Mouse (Mus musculus) intestine, embryonic 15.5 days (tissue): Measurements from ENCODE around the gene Hes3. TPM values are rescaled to one million over a fixed set of nuclear protein-coding genes. Genes with fewer than 3 reads are reported as not detected.
A peak's percentile ranks its signal among the peaks of the same experiment; 100 is the strongest.

Experiments used
- ATAC-seq: fragments of 200-750 bp; cut with Nextera tagmentation; 2 replicates; pipeline ENCODE4 v1.8.0; 2017; ENCODE audit warnings: moderate TSS enrichment, moderate library complexity
- H3K27ac ChIP-seq: fragments of 300-500 bp; sonication (generic); 2 replicates; pipeline ENCODE4 v1.5.1; 2015; ENCODE audit warnings: mild to moderate bottlenecking, inconsistent platforms
- H3K27me3 ChIP-seq: fragments of 300-500 bp; sonication (generic); replicated peaks from 2 replicates; pipeline ENCODE4 v1.6.1; 2015; ENCODE audit warnings: inconsistent platforms
- H3K36me3 ChIP-seq: fragments of 300-500 bp; sonication (generic); 2 replicates; pipeline ENCODE4 v1.6.1; 2015; ENCODE audit warnings: inconsistent platforms
- H3K4me1 ChIP-seq: fragments of 300-500 bp; sonication (generic); replicated peaks from 2 replicates; pipeline ENCODE4 v1.6.1; 2015; ENCODE audit warnings: inconsistent platforms
- H3K4me2 ChIP-seq: fragments of 300-500 bp; sonication (generic); replicated peaks from 2 replicates; pipeline ENCODE4 v1.6.1; 2015; ENCODE audit warnings: mild to moderate bottlenecking, inconsistent platforms
- H3K4me3 ChIP-seq: fragments of 300-500 bp; sonication (generic); replicated peaks from 2 replicates; pipeline ENCODE4 v1.5.1; 2015; ENCODE audit warnings: inconsistent platforms
- H3K9ac ChIP-seq: fragments of 300-500 bp; sonication (generic); 2 replicates; pipeline ENCODE4 v1.6.1; 2015; ENCODE audit warnings: inconsistent platforms
- H3K9me3 ChIP-seq: fragments of 300-500 bp; sonication (generic); 2 replicates; pipeline ENCODE4 v1.6.1; 2016; ENCODE audit warnings: inconsistent platforms
- WGBS: fragments of 180-500 bp; shearing (Covaris S2); methylation state at CpG from one replicate; pipeline ENCODE4 v1.1.7; 2015; 5-methylcytosine and 5-hydroxymethylcytosine counted together
- polyA plus RNA-seq: library from polyadenylated mRNA; unstranded; fragments of >200 nt; fragmentation: Nextera tagmentation; extraction: Ambion mirVana; gene quantifications from 2 replicates; pipeline ENCODE4 v1.2.1, GENCODE M21; 2015

The Hes3 gene
- polyA plus RNA-seq, 1 experiment from 2014 or later, result not detected

DNA sequence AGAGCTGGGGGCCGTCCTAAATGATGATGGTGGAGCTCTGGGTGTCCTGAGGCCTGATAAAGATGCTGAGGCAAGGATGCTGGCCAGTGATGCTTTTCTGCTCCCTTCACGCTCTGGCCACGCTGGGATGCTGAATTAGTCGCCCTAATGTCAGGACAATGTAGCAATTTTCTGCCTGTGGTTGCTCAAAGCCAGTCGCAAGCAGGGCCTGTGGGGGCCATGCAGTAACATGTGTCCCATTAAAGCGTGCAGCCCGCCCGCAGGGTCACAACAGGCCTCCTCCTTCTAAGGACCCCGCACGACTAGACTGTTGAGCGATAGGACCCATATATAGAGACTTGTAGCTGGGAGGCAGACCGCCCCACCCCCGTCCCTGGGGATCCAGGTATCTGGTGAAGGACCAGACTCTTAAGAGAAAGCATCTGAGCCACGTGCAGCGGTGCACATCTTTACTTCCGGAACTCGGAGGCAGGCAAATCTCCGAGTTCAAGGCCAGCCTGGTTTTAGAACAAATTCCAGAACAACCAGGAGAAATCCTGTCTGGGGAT, 3.0 kb downstream of the Hes3 start:
- Histone ChIP-seq H3K36me3 (no peaks in the 10 kb centered on the region), H3K4me2 (no peak overlapping the region), H3K4me3 (no peak overlapping the region), H3K9ac (no peak overlapping the region), H3K9me3 (no peaks in the 10 kb centered on the region), H3K4me1 (peaks cover 29% of the 10 kb centered on the region), H3K27ac (no peak overlapping the region), H3K27me3 (peaks cover 88% of the 10 kb centered on the region)
- 53% methylated on average over 18 of the region's 18 CpGs for WGBS
- ATAC-seq, result no peak

DNA sequence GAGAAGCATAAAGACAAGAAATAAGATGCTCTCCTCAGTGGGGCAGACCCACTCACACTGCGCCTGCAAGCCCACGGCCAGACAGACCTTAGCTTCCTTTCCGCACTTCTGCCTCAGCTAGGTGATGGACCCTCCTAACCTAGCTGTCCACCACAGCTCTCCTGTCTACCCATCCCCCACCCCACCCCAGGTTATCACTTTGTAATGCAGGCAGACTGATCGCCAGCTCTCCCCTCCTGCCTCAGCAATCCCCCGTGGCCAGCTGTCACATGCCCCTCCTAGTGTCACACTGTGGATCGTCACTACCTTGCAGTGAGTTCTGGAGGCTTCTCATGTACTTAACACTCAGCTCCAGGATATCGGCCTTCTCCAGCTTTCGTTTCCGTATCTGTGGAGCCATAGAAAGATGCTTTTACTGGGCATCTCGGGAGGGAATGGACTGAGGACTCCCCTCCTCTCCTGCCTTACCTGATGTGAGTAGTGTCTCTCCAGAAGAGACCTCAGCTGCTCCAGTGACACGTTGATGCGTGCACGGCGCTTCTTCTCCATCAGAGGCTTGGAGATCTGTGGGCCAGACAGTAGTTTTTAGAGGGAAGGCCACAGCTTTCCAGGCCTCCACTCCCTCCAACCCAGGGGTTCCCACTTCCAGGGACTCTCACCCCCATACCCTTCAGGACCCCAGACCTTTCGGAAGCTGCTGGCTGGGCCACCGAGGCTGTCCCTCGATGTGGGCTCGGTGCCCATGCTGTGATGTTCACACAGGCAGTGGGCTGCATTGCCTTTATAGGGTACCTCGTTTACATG, 3.9 kb downstream of the Hes3 start:
- H3K4me2 ChIP-seq, result no peak overlapping the region
- H3K27me3 ChIP-seq, result peaks cover 88% of the 10 kb centered on the region
- no peaks in the 10 kb centered on the region for H3K36me3 ChIP-seq
- no peak for ATAC-seq
- WGBS, result 24% methylated on average over 19 of the region's 19 CpGs
- no peak overlapping the region for H3K27ac ChIP-seq
- H3K4me3 ChIP-seq, result no peak overlapping the region
- H3K9me3 ChIP-seq, result no peaks in the 10 kb centered on the region
- peaks cover 34% of the 10 kb centered on the region for H3K4me1 ChIP-seq
- H3K9ac ChIP-seq, result no peak overlapping the region

DNA sequence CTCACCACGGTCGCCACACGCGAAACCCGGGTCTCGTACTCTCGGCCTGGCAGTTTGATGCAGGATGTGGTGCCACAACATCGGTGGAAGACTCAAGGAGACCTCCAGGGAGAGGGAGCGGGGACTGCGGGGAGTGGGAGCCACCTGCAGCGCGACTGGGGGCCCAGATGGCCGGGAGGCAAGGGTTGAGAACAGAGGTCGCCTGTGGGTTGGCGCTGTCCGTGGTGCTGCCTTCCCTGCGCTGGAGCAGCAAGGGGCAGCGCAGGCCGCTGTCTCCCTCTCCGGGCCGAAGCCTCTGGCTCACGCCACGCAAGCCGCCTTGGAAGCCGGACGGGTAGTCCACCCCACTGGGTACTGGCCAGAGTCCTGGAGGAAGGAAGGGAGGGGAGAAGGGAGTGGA, 4.6 kb downstream of the Hes3 start:
- WGBS, result 8% methylated on average over 26 of the region's 26 CpGs
- 0 out of 2 replicates have a peak, but pooled peaks have one; percentile 23 for ATAC-seq
- H3K4me2 ChIP-seq, result no peak overlapping the region
- no peak overlapping the region for H3K9ac ChIP-seq
- peaks cover 88% of the 10 kb centered on the region for H3K27me3 ChIP-seq
- no peaks in the 10 kb centered on the region for H3K9me3 ChIP-seq
- no peak overlapping the region for H3K4me3 ChIP-seq
- H3K4me1 ChIP-seq, result peaks cover 28% of the 10 kb centered on the region
- H3K27ac ChIP-seq, result no peak overlapping the region
- no peaks in the 10 kb centered on the region for H3K36me3 ChIP-seq

DNA sequence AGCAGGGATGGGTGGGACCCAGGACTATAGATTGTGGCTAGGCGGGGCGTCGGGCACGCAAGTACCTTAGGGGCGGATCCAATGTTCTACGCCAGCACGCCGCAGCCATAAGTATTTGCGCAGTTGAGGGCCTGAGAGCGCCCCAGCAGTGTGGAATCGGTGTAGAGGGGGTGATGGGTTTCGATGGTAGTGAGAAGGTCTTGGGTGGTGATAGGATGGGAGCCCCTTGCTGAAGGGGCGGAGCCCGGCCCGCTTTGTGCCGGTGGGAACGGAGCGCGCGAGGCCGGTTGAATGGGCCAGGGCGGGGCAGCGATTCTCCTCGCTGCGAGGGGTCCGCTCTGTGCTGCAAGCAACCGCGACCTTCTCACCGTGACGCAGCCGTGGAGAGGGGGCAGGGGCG, 5.3 kb downstream of the Hes3 start:
- Histone ChIP-seq H3K27ac (no peak overlapping the region), H3K9ac (no peak overlapping the region), H3K36me3 (no peaks in the 10 kb centered on the region), H3K9me3 (no peaks in the 10 kb centered on the region), H3K4me3 (peak overlapping the region; percentile 17), H3K27me3 (peaks cover 88% of the 10 kb centered on the region), H3K4me1 (peaks cover 28% of the 10 kb centered on the region), H3K4me2 (peak overlapping the region; percentile 44)
- 4% methylated on average over 32 of the region's 32 CpGs for WGBS
- ATAC-seq, result no peak

DNA sequence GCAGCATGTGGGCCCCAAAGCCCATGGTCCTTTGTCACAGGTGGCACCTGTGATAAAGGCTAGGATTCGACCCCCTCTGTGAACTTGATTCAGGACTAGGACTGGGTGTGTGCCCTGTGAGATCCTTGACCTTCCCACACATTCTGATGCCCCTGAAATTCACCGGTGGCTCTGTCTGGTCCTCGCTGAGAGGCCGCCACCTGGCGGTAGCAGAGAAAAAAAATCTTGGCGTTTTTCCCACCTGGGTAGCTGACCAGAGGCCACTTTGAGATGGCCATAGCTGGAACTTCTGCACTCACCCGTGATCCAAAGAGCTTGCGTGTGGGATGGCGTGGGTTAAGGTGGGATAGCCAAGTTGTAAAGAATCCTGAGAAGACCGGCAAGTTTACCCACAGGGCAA, 6.0 kb downstream of the Hes3 start:
- Histone ChIP-seq H3K4me2 (no peak overlapping the region), H3K4me3 (no peak overlapping the region), H3K9ac (no peak overlapping the region), H3K4me1 (peaks cover 25% of the 10 kb centered on the region), H3K27ac (no peak overlapping the region), H3K27me3 (peaks cover 88% of the 10 kb centered on the region), H3K36me3 (no peaks in the 10 kb centered on the region), H3K9me3 (no peaks in the 10 kb centered on the region)
- 3% methylated on average over 10 of the region's 10 CpGs for WGBS
- no peak for ATAC-seq

DNA sequence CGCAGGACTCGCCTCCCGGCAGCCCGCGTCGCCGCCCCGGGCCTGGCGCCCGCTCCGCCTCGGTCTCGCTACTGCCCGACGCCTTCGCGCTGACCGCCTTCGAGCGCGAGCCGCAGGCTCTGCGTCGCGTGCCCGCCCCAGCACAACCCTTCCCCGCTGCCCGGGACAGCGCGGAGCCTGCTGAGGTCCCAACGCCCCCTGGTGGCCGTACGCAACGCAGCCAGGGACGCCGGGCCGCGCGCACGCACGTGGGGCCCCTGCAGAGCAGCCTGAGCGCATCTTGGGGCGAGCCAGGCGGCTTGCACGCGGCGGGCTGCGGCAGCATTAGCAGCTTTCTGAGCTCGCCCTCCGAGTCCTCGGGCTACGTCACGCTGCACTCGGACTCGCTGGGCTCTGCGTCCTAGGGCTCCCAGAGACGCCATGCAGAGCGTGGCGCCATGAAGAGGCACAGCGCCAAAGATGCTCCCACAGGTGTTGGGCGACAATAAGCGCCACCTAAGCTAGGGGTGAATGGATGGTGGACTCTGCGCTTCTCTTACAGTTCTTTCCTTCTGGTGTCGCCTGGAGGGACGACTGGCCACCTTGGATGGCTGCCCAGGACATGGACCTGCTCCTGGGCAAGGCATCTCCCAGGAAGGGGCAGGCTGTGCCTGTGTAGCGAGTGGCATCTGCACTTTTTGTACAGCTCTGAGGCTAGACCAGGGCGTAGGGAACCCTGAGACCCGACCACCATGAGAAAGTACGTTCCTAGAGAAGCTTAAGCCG, 8.1 kb downstream of the Hes3 start:
- Histone ChIP-seq H3K27me3 (peaks cover 82% of the 10 kb centered on the region), H3K36me3 (no peaks in the 10 kb centered on the region), H3K9me3 (no peaks in the 10 kb centered on the region), H3K4me2 (peak overlapping the region; percentile 67), H3K9ac (no peak overlapping the region), H3K4me3 (peak overlapping the region; percentile 29), H3K27ac (no peak overlapping the region), H3K4me1 (peaks cover 20% of the 10 kb centered on the region)
- ATAC-seq, result peak; percentile 89
- WGBS, result 5% methylated on average over 70 of the region's 70 CpGs

DNA sequence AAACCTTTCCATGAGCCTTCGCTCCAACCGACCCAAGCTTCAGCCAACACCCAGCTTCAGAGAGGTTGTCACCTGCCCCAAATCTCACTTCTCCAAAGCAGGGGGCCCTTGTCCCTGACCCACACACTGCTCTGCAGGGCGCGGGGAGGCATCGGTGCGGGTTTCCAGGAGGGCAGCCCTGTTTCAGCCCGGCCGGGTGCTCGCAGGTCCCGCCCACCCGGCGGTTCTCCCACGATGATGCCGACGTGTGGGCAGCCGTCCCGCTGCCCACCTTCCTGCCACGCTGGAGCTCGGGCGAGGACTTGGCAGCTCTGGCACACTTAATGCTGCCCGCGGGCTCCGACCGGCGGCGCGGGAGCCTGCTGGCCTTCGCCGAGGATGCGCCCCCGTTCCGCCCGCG, 8.7 kb downstream of the Hes3 start:
- peaks cover 75% of the 10 kb centered on the region for H3K27me3 ChIP-seq
- H3K4me3 ChIP-seq, result peak overlapping the region; percentile 29
- H3K4me1 ChIP-seq, result peaks cover 20% of the 10 kb centered on the region
- no peak overlapping the region for H3K27ac ChIP-seq
- peak overlapping the region; percentile 67 for H3K4me2 ChIP-seq
- H3K36me3 ChIP-seq, result no peaks in the 10 kb centered on the region
- no peak overlapping the region for H3K9ac ChIP-seq
- ATAC-seq, result no peak
- no peaks in the 10 kb centered on the region for H3K9me3 ChIP-seq
- WGBS, result 18% methylated on average over 33 of the region's 34 CpGs

DNA sequence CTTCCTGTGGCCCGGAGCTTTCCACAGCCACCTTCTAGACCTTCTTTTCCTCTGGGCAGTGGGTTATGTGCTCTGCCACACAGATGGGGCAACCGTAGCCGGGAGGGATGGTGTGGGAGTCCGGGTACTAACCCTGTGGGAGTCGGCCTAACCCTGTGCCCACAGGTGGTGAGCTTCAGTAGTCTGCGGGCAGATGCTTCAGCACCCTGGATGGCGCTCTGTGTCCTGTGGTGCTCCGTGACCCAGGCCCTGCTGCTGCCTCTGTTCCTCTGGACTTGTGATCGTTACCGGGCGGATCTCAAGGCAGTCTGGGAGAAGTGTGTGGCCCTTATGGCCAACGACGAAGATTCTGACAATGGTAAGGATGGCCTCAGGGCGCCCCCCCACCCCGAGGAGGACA, 9.9 kb downstream of the Hes3 start:
- Histone ChIP-seq H3K9me3 (no peaks in the 10 kb centered on the region), H3K4me3 (no peak overlapping the region), H3K4me2 (no peak overlapping the region), H3K27ac (no peak overlapping the region), H3K36me3 (no peaks in the 10 kb centered on the region), H3K4me1 (peaks cover 17% of the 10 kb centered on the region), H3K9ac (no peak overlapping the region), H3K27me3 (peaks cover 64% of the 10 kb centered on the region)
- ATAC-seq, result no peak
- 56% methylated on average over 15 of the region's 15 CpGs for WGBS

DNA sequence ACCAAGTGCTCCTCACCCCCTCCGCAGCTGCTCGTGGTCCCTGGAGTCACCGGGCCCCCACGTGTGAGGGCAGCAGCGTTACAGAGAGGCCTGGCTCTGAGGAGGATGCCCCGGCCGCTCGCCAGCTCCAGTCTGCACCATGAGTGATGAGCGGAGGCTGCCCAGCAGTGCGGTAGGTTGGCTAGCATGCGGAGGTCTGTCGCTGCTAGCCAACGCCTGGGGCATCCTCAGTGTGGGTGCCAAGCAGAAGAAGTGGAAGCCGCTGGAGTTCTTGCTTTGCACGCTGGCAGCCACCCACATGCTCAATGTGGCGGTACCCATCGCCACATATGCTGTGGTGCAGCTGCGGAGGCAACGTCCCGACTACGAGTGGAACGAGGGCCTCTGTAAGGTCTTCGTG, 12.5 kb downstream of the Hes3 start:
- peaks cover 23% of the 10 kb centered on the region for H3K4me1 ChIP-seq
- no peak overlapping the region for H3K4me2 ChIP-seq
- H3K4me3 ChIP-seq, result no peak overlapping the region
- no peak overlapping the region for H3K9ac ChIP-seq
- no peaks in the 10 kb centered on the region for H3K9me3 ChIP-seq
- peaks cover 58% of the 10 kb centered on the region for H3K27me3 ChIP-seq
- 88% methylated on average over 23 of the region's 23 CpGs for WGBS
- no peak overlapping the region for H3K27ac ChIP-seq
- no peak for ATAC-seq
- no peaks in the 10 kb centered on the region for H3K36me3 ChIP-seq

DNA sequence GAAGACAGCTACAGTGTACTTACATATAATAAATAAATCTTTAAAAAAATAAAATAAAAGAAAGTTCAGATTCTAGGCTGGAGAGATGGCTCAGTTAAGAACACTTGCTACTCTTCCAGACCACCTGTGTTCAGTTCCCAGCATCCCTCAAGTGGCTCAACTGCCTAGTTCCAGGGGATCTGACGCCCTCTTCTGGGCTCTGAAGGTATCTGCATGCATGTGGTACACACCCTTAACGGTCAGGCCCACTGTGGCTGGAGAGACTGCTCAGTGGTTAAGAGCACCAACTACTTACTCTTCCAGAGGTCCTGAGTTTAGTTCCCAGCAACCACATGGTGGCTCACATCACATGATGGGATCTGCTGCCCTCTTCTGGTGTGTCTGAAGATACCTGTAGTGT, 13.5 kb downstream of the Hes3 start:
- H3K9me3 ChIP-seq, result no peaks in the 10 kb centered on the region
- H3K4me1 ChIP-seq, result peaks cover 26% of the 10 kb centered on the region
- no peak overlapping the region for H3K4me3 ChIP-seq
- no peaks in the 10 kb centered on the region for H3K36me3 ChIP-seq
- no peak overlapping the region for H3K27ac ChIP-seq
- H3K27me3 ChIP-seq, result peaks cover 47% of the 10 kb centered on the region
- WGBS, result 67% methylated on average over 2 of the region's 2 CpGs
- H3K4me2 ChIP-seq, result no peak overlapping the region
- no peak for ATAC-seq
- H3K9ac ChIP-seq, result no peak overlapping the region

DNA sequence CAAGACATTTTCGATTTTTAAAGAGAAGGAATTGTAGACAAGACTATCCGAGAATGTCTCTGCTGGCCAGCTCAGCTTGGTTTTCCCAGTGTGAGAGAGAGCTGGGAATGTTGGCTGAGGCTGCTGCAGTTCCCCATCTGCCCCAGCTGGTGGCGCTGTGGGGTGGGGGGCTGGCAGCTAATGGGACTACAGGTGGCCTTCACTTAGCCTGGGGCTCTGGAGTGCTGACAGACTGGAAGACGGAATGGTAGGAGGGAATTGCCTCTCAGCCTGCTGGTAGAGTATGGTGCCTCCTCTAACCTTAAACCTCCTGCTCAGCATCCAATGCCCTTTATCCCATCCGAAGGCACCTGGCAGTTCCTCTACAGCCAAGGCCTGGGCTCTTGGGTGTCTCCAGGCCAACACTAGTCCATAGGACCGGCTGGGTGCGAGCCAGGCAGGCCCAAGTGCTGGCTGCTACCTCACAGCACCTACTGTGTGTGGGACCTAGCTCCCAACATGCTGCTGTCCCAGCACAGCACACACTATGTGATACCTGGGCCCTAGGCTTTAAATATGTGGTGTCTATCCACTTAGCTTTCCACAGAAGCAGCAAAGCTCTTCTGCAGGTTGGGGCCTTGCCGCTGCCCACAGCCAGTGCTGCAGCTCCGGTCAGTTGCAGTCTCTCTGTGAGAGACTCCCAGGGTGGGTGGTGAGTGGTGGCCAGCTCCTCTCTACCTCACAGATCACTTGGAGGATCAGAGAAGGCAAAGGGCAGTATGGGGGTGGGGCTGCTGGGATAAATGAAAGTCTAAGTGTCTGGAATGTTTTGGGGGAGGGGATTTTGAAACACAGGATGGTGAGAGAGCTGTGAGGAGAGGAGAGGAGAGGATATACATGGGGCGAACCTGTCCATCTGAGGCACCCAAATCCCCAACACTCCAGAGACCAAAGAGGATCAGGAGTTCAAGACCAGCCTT, 14.8 kb downstream of the Hes3 start:
- Histone ChIP-seq H3K4me3 (no peak overlapping the region), H3K9me3 (no peaks in the 10 kb centered on the region), H3K27me3 (peaks cover 35% of the 10 kb centered on the region), H3K9ac (no peak overlapping the region), H3K4me2 (no peak overlapping the region), H3K27ac (no peak overlapping the region), H3K36me3 (no peaks in the 10 kb centered on the region), H3K4me1 (peaks cover 35% of the 10 kb centered on the region)
- 58% methylated on average over 10 of the region's 10 CpGs for WGBS
- no peak for ATAC-seq
